Mouse (Mus musculus) neural tube, embryonic 14.5 days (tissue): ENCODE measurements around the gene Spsb3. TPM values are rescaled to one million over a fixed set of nuclear protein-coding genes. Genes with fewer than 3 reads are reported as not detected.

Source experiments
- ATAC-seq: fragments of 200-750 bp; cut with Nextera tagmentation; 2 replicates; pipeline ENCODE4 v1.8.0; 2017; ENCODE audit warnings: low read depth, mild to moderate bottlenecking, moderate TSS enrichment, moderate library complexity
- H3K27ac ChIP-seq: fragments of 300-500 bp; sonication (generic); 2 replicates; pipeline ENCODE4 v1.5.1; 2014; ENCODE audit warnings: low read depth, mild to moderate bottlenecking, control low read depth, low read length, moderate library complexity, mixed read lengths
- H3K27me3 ChIP-seq: fragments of 300-500 bp; sonication (generic); 2 replicates; pipeline ENCODE4 v1.6.1; 2014; ENCODE audit warnings: low read length; ENCODE audit not compliant: control insufficient read depth, insufficient read depth
- H3K36me3 ChIP-seq: fragments of 300-500 bp; sonication (generic); 2 replicates; pipeline ENCODE4 v1.6.1; 2014; ENCODE audit warnings: low read length, mixed read lengths; ENCODE audit not compliant: control insufficient read depth, insufficient read depth
- H3K4me1 ChIP-seq: fragments of 300-500 bp; sonication (generic); 2 replicates; pipeline ENCODE4 v1.6.1; 2014; ENCODE audit warnings: low read length; ENCODE audit not compliant: control insufficient read depth, insufficient read depth
- H3K4me2 ChIP-seq: fragments of 300-500 bp; sonication (generic); 2 replicates; pipeline ENCODE4 v1.6.1; 2014; ENCODE audit warnings: mild to moderate bottlenecking, low read depth, low read length, control low read depth
- H3K4me3 ChIP-seq: fragments of 300-500 bp; sonication (generic); 2 replicates; pipeline ENCODE4 v1.5.1; 2014; ENCODE audit warnings: low read depth, low read length, control low read depth, mixed read lengths
- H3K9ac ChIP-seq: fragments of 300-500 bp; sonication (generic); replicated peaks from 2 replicates; pipeline ENCODE4 v1.6.1; 2014; ENCODE audit warnings: low read depth, mild to moderate bottlenecking, control low read depth, low read length, mixed read lengths
- H3K9me3 ChIP-seq: fragments of 300-500 bp; sonication (generic); 2 replicates; pipeline ENCODE4 v1.6.1; 2016; ENCODE audit warnings: low read length; ENCODE audit not compliant: control insufficient read depth
- WGBS: fragments of 180-500 bp; shearing (Covaris S2); extraction: QIAGEN DNeasy Blood & Tissue Kit; methylation state at CpG from one replicate; pipeline ENCODE4 v1.1.7; 2014; 5-methylcytosine and 5-hydroxymethylcytosine counted together
- polyA plus RNA-seq: library from polyadenylated mRNA; unstranded; fragments of >200 nt; fragmentation: Nextera tagmentation; extraction: Ambion mirVana; gene quantifications from 2 replicates; pipeline ENCODE4 v1.2.1, GENCODE M21; 2014

Spsb3 gene
- polyA plus RNA-seq, 1 experiment from 2014 or later: 83.8 TPM

- H3K36me3 ChIP-seq: peaks cover 25% of the 10 kb centered on the region
- H3K4me1 ChIP-seq: peaks cover 5% of the 10 kb centered on the region; the same call in 1 of the 2 replicates
- H3K4me3 ChIP-seq: no peak overlapping the region
- H3K27me3 ChIP-seq: no peaks in the 10 kb centered on the region
- no peak overlapping the region for H3K4me2 ChIP-seq
- WGBS: 90% methylated on average over 1 of the region's 1 CpGs
- no peak for ATAC-seq
- H3K27ac ChIP-seq: no peak overlapping the region
- no peaks in the 10 kb centered on the region for H3K9me3 ChIP-seq
- H3K9ac ChIP-seq: no peak overlapping the region
Measured at GRCm38 (mm10) chr17:24929506-24929905, 43.1 kb downstream of the Spsb3 start.

DNA sequence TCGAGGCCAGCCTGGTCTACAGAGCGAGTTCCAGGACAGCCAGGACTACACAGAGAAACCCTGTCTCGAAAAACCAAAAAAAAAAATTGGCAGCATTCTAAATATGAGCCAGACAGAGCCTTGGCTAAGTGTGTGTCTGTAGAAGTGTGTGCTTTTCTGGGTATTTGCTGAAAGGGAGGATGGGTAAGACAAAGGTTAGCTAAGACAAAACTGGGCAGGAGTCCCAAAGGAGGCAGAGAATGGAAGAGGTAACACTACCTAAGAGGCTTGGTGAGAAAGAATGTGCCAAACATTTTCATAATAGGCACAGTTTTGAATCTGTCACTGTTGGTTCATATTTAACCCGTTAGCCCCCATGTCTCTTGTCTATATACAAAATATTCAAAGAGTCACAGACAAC lies 46.0 kb downstream of the Spsb3 start:
- H3K9me3 ChIP-seq: no peaks in the 10 kb centered on the region
- no peak overlapping the region for H3K4me3 ChIP-seq
- H3K36me3 ChIP-seq: 0 out of 2 replicates have a peak, but pooled peaks cover 4% of the 10 kb centered on the region
- no peaks in the 10 kb centered on the region for H3K27me3 ChIP-seq
- no peak for ATAC-seq
- peaks cover 19% of the 10 kb centered on the region for H3K4me1 ChIP-seq
- H3K27ac ChIP-seq: no peak overlapping the region
- no peak overlapping the region for H3K9ac ChIP-seq
- WGBS: 96% methylated on average over 4 of the region's 4 CpGs
- no peak overlapping the region for H3K4me2 ChIP-seq

GRCm38 (mm10) chr17:24933163-24933562 lies 46.7 kb downstream of the Spsb3 start:
- no peak overlapping the region for H3K4me3 ChIP-seq
- H3K9ac ChIP-seq: no peak overlapping the region
- no peak overlapping the region for H3K27ac ChIP-seq
- no peak overlapping the region for H3K4me2 ChIP-seq
- WGBS: 71% methylated on average over 4 of the region's 4 CpGs
- no peaks in the 10 kb centered on the region for H3K27me3 ChIP-seq
- H3K36me3 ChIP-seq: no peaks in the 10 kb centered on the region
- no peak for ATAC-seq
- peaks cover 19% of the 10 kb centered on the region for H3K4me1 ChIP-seq
- no peaks in the 10 kb centered on the region for H3K9me3 ChIP-seq

DNA sequence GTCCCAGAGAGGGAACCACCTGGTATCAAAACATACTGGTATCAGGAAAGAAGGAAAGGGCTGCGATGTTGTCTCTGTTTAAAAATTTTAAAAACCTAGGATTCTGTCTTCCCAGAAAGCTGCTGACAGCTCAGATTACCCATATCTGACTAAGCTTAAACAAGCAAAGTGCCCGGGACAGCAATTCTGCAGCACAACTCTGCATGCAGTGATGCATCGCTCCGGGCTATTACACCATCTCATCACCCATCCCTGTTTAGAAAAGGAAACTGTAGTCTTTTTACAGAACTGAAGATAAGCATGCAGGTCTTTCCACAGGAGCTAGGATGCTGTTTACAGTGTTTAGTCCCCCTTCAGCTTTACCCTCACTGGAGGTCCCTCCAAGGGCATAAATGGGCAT lies 48.5 kb downstream of the Spsb3 start:
- H3K9me3 ChIP-seq: no peaks in the 10 kb centered on the region
- ATAC-seq: no peak
- peaks cover 19% of the 10 kb centered on the region for H3K4me1 ChIP-seq
- peak overlapping the region; percentile 82; the same call in 1 of the 2 replicates for H3K9ac ChIP-seq
- H3K4me3 ChIP-seq: peak overlapping the region; percentile 92; the same call in 1 of the 2 replicates
- H3K36me3 ChIP-seq: no peaks in the 10 kb centered on the region
- no peaks in the 10 kb centered on the region for H3K27me3 ChIP-seq
- H3K4me2 ChIP-seq: peak overlapping the region; percentile 77; the same call in 1 of the 2 replicates
- H3K27ac ChIP-seq: no peak overlapping the region
- WGBS: 89% methylated on average over 4 of the region's 4 CpGs

DNA sequence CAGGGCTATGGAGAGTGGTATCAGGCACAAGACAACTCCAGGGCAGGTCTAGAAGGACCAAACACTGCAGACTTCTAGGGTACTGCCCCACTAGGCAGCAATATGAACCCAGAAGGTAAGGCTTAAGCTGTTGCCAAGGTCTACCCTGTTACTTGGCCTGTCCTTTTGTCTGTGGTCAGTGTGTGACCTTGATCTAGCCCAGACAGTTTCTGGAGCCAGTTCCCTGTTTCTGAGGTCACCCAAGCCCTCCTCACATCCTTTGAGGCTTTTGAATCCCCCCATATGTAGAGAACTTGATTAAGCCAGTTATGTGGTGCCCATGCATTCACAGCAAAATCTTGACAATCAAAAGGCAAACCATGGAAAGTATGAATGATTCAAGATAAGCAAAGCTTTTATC lies 49.2 kb downstream of the Spsb3 start:
- peak overlapping the region; percentile 82 for H3K9ac ChIP-seq
- H3K27me3 ChIP-seq: no peaks in the 10 kb centered on the region

GRCm38 (mm10) chr17:24936259-24937237 lies 50.1 kb downstream of the Spsb3 start, which contains the start of gene Mapk8ip3:
Gene Mapk8ip3, minus strand, starts transcription at chr17:24936977.
- H3K4me3 ChIP-seq: peak within 1 kb of the TSS; percentile 92
- ATAC-seq: peak; percentile 99
- peak within 1 kb of the TSS; percentile 77 for H3K4me2 ChIP-seq
- H3K9me3 ChIP-seq: no peaks in the 10 kb centered on the region
- peaks cover 19% of the 10 kb centered on the region for H3K4me1 ChIP-seq
- no peaks in the 10 kb centered on the region for H3K27me3 ChIP-seq
- H3K27ac ChIP-seq: peak within 1 kb of the TSS; percentile 83
- 1% methylated on average over 78 of the region's 78 CpGs for WGBS
- H3K9ac ChIP-seq: peak within 1 kb of the TSS; percentile 82
- H3K36me3 ChIP-seq: no peaks in the 10 kb centered on the region

More for the DNA sequence above, 49.2 kb downstream of the Spsb3 start:
- H3K36me3 ChIP-seq: no peaks in the 10 kb centered on the region
- H3K27ac ChIP-seq: no peak overlapping the region
- peak overlapping the region; percentile 92 for H3K4me3 ChIP-seq
- no peak for ATAC-seq
- H3K9me3 ChIP-seq: no peaks in the 10 kb centered on the region
- H3K4me1 ChIP-seq: peaks cover 19% of the 10 kb centered on the region
- H3K4me2 ChIP-seq: peak overlapping the region; percentile 77

- Histone ChIP-seq H3K27me3 (no peaks in the 10 kb centered on the region), H3K36me3 (no peaks in the 10 kb centered on the region), H3K4me3 (peak overlapping the region; percentile 92), H3K9me3 (no peaks in the 10 kb centered on the region), H3K9ac (peak overlapping the region; percentile 53; the same call in 1 of the 2 replicates), H3K4me1 (peaks cover 19% of the 10 kb centered on the region), H3K4me2 (peak overlapping the region; percentile 77), H3K27ac (peak overlapping the region; percentile 83)
- WGBS: 47% methylated on average over 6 of the region's 6 CpGs
- no peak for ATAC-seq
Measured at GRCm38 (mm10) chr17:24937266-24937665, 50.8 kb downstream of the Spsb3 start.
